Mouse (Mus musculus) bone marrow macrophage, adult 2 months (primary cell): ENCODE results near the gene Tnfrsf26. TPM values are rescaled to one million over a fixed set of nuclear protein-coding genes. Genes with fewer than 3 reads are reported as not detected.

Experiments used
- H3K27ac ChIP-seq: 2 replicates; pipeline ENCODE4 v1.5.1; 2012; ENCODE audit warnings: low read depth, low read length; ENCODE audit not compliant: insufficient read depth
- H3K4me1 ChIP-seq: 2 replicates; pipeline ENCODE4 v1.6.1; 2012; ENCODE audit warnings: low read length; ENCODE audit not compliant: control insufficient read depth, insufficient read depth
- H3K4me3 ChIP-seq: 2 replicates; pipeline ENCODE4 v1.5.1; 2012; ENCODE audit warnings: mild to moderate bottlenecking, low read length, moderate library complexity; ENCODE audit not compliant: insufficient read depth
- CTCF ChIP-seq: IDR thresholded peaks from 2 replicates; pipeline ENCODE4 v1.5.1; 2012; ENCODE audit warnings: low read depth, mild to moderate bottlenecking, low read length, moderate library complexity
- POLR2A ChIP-seq: IDR thresholded peaks from 2 replicates; pipeline ENCODE4 v1.6.1; 2012; ENCODE audit warnings: mild to moderate bottlenecking, low read depth, low read length, borderline replicate concordance
- polyA plus RNA-seq: library from polyadenylated mRNA; stranded (reverse); fragments of >200 nt; gene quantifications from 2 replicates; pipeline ENCODE4 v1.2.4, GENCODE M21; 2012; ENCODE audit not compliant: missing spikeins, insufficient read depth, insufficient read length

The Tnfrsf26 gene
- polyA plus RNA-seq, 1 experiment: 7.6 TPM

DNA sequence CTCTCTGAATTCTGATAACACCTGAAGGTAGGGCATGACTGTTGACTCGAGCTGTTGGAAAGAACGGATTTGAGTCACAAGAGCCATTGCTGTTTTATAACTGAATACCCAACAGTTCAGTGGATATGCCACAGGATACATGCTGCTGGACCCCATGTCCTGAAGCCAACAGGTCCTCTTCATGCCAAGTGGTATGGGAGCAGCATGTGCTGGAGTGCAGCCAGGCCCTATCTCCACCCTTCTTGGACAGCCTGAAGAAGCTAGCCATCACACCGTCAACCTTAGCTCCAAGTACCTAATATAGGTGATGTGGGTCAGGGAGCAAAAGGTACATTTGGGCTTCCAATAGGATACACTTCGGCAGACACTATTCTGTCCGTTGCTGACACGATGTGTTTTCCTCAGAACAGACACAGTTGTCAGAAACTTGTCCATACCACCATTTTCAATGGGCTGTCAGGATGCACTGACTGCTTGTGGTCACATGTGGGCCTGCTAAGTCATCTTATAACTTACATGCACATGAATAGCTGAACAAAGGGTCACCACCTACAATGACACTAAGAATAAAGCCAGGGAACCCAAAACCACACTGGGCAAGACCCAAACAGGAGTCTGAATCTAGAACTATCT lies 63.4 kb downstream of the Tnfrsf26 start:
- H3K4me3 ChIP-seq: no peak overlapping the region
- no peaks in the 10 kb centered on the region for H3K4me1 ChIP-seq
- no peak overlapping the region for H3K27ac ChIP-seq
- TF ChIP-seq POLR2A (no peak), CTCF (no peak)

- TF ChIP-seq POLR2A: no peak
- TF ChIP-seq CTCF: no peak
- Histone ChIP-seq H3K4me1 (no peaks in the 10 kb centered on the region), H3K4me3 (no peak overlapping the region), H3K27ac (no peak overlapping the region)
These were observed 64.7 kb downstream of the Tnfrsf26 start for GRCm38 (mm10) chr7:143563787-143564186.

Other genes with a start within 250 kb of the Tnfrsf26 start
- gene Cdkn1c, start 167.7 kb downstream of the Tnfrsf26 start, polyA plus RNA-seq: 8.5 and 11.8 TPM in 2 replicates
- gene Slc22a18, start 155.0 kb downstream of the Tnfrsf26 start, polyA plus RNA-seq: 1.6 and 2.4 TPM in 2 replicates
- gene Phlda2, start 125.6 kb downstream of the Tnfrsf26 start, polyA plus RNA-seq: not detected in 2 replicates
- 68.6 and 74.0 TPM in 2 replicates for gene Nap1l4, start 79.6 kb downstream of the Tnfrsf26 start, polyA plus RNA-seq
- gene Cars, start 28.6 kb downstream of the Tnfrsf26 start, polyA plus RNA-seq: 41.6 and 42.5 TPM in 2 replicates
- 2.5 and 2.9 TPM in 2 replicates for gene Tnfrsf22, start 20.9 kb upstream of the Tnfrsf26 start, polyA plus RNA-seq
- 9.8 TPM in 2 replicates for gene Tnfrsf23, start 57.1 kb upstream of the Tnfrsf26 start, polyA plus RNA-seq
- gene Osbpl5, start 128.3 kb upstream of the Tnfrsf26 start, polyA plus RNA-seq: 1.2 TPM in 1 of 2 replicates, not detected in the other
- not detected in 2 replicates for gene Mrgprg, start 138.3 kb upstream of the Tnfrsf26 start, polyA plus RNA-seq
- 0.35 and 0.39 TPM in 2 replicates for gene Mrgpre, start 155.8 kb upstream of the Tnfrsf26 start, polyA plus RNA-seq
- gene Nadsyn1, start 194.1 kb upstream of the Tnfrsf26 start, polyA plus RNA-seq: 8.5 and 10.2 TPM in 2 replicates
- 20.5 and 21.8 TPM in 2 replicates for gene Dhcr7, start 194.4 kb upstream of the Tnfrsf26 start, polyA plus RNA-seq
- gene Gm498, start 238.1 kb upstream of the Tnfrsf26 start, polyA plus RNA-seq: not detected in 2 replicates